Mouse (Mus musculus) erythroblast, embryonic 14.5 days (primary cell): ENCODE data around the gene 4933405L10Rik. TPM values are rescaled to one million over a fixed set of nuclear protein-coding genes. Genes with fewer than 3 reads are reported as not detected.

ENCODE experiments used
- H3K27me3 ChIP-seq: 2 replicates; pipeline ENCODE4 v1.6.1; 2012; ENCODE audit warnings: inconsistent platforms; ENCODE audit not compliant: control insufficient read depth
- H3K36me3 ChIP-seq: 2 replicates; pipeline ENCODE4 v1.6.1; 2012; ENCODE audit warnings: mild to moderate bottlenecking, inconsistent platforms; ENCODE audit not compliant: control insufficient read depth
- H3K4me1 ChIP-seq: 2 replicates; pipeline ENCODE4 v1.6.1; 2012; ENCODE audit warnings: inconsistent platforms; ENCODE audit not compliant: control insufficient read depth
- H3K4me3 ChIP-seq: replicated peaks from 2 replicates; pipeline ENCODE3; 2012; ENCODE audit warnings: moderate library complexity, mild to moderate bottlenecking, inconsistent platforms
- H3K9me3 ChIP-seq: 2 replicates; pipeline ENCODE4 v1.6.1; 2012; ENCODE audit warnings: low read length, inconsistent platforms, mixed read lengths; ENCODE audit not compliant: control insufficient read depth
- GATA1 ChIP-seq: IDR thresholded peaks from 2 replicates; pipeline ENCODE4 v1.6.1; 2012; ENCODE audit warnings: low read length, inconsistent platforms, mixed read lengths
- TAL1 ChIP-seq: IDR thresholded peaks from 3 replicates; pipeline ENCODE4 v1.6.1; 2012; ENCODE audit warnings: low read length, inconsistent platforms, mixed read lengths
- polyA plus RNA-seq: library from polyadenylated mRNA; stranded (reverse); fragments of >175 nt; gene quantifications from 2 replicates; pipeline ENCODE4 v1.2.3, GENCODE M21; 2012

Gene 4933405L10Rik
- not detected in 2 replicates for polyA plus RNA-seq

DNA sequence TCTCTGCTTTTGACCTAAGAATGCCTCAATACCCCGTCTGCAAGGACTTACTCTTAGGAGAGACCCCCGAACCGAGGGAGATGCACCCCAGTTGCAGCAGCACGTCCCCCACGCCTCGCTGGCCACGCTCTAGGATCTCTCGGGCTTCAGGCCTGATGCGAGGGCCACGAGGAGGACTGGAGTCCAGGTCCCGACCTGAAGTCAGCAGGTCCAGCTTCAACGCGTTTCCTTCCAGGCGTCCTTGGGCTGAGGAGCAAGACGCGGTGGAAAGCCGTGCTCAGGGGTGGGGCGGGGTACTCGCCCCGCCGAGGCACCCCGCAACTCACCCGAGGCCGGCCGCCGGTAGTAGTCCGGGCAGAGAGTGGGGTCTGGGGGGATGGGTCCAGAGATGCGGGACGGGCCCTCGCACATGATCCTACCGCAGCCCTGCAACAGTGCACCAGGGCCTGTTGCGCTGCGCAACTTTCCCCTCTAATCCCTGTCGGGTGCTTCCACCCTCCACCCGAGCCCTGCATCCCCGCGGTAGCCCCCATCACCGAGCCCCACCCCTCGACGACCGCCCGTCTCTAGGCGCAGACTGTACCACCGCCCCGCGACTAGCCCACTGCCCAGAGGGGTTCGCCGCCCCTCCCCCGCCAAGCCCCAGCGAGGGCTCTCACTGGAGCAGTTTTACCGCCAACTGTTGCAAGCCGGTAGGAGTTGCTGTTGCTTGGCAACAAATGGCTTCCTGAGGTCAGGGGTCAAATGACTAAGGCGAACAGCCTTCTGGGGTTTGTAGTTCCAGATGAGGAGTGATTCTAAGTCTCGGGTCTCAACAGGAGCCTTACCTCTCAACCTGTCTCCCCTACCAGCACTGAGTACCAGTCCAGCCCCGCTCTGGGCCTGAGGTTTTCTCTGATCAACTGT, at the start of gene 4933405L10Rik, which contains the start of gene Enkd1:
Gene 4933405L10Rik (plus strand): TSS at position 158 of the 906 bp plus-strand sequence.
Gene Enkd1 (minus strand): TSS at position 713 of the 906 bp plus-strand sequence.
- no peak for TF ChIP-seq TAL1
- TF ChIP-seq GATA1, result no peak
- no peaks in the 10 kb centered on the region for H3K9me3 ChIP-seq
- H3K4me3 ChIP-seq, result peak within 1 kb of the TSS; percentile 76
- H3K36me3 ChIP-seq, result peaks cover 19% of the 10 kb centered on the region
- peaks cover 34% of the 10 kb centered on the region for H3K4me1 ChIP-seq
- no peaks in the 10 kb centered on the region for H3K27me3 ChIP-seq

DNA sequence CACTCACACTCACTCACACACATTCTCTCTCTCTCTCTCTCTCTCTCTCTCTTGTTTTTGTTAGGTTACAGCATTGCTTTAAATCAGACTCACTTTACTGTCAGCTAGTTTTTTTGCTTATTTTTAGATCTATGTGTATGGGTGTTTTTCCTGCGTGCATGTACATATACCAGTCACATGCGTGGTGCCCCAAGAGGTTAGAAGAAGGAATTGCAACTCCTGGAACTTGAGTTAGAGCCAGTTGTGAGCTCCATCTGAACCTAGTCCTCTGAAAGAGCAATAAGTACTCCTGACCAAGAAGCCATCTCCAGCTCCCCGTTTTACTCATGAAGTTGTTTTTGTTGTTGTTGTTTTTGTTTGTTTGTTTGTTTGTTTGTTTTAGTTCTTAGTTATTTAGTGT, 46.3 kb upstream of the 4933405L10Rik start:
- TF ChIP-seq TAL1 (no peak), GATA1 (no peak)
- H3K36me3 ChIP-seq, result peaks cover 79% of the 10 kb centered on the region

DNA sequence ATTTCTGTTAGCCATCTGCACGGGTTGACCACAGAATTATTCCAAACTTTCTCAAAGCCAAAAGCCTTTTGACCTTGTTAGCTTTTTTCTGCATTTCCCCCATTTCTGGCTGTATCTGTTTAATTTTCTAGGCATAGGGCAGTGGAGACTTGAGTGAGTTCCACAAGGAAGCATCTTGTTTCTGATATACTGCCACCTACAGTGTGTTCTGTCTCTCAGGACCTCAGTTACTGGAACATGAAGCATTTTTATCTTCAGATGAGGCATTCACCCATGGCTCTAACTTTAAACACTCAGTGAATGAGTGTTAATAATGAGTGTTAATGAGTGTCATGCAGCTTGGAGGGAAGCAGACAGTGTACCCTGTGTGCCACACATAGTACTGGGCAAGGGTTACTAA, 29.6 kb upstream of the 4933405L10Rik start:
- Histone ChIP-seq H3K27me3 (no peaks in the 10 kb centered on the region), H3K36me3 (peaks cover 98% of the 10 kb centered on the region), H3K9me3 (no peaks in the 10 kb centered on the region), H3K4me3 (no peak overlapping the region), H3K4me1 (no peaks in the 10 kb centered on the region)
- TF ChIP-seq GATA1 (no peak), TAL1 (no peak)

More for the DNA sequence above, 46.3 kb upstream of the 4933405L10Rik start:
- no peaks in the 10 kb centered on the region for H3K9me3 ChIP-seq
- no peaks in the 10 kb centered on the region for H3K4me1 ChIP-seq
- no peaks in the 10 kb centered on the region for H3K27me3 ChIP-seq
- H3K4me3 ChIP-seq, result no peak overlapping the region

DNA sequence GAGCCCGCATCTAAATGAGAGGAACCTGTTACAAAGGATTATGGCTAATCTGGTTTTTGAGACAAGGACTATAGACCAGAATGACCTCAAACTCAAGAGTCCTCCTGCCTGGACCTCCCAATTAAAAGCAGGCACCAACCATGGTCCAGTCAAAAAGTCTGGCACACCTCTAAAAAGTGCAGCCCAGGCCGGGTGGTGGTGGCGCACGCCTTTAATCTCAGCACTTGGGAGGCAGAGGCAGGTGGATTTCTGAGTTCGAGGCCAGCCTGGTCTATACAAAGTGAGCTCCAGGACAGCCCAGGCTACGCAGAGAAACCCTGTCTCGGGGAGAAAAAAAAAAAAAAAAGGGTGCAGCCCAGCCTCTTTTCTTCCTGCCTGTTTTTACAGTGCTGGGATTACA, 22.1 kb upstream of the 4933405L10Rik start:
- peaks cover 49% of the 10 kb centered on the region for H3K36me3 ChIP-seq
- H3K4me3 ChIP-seq, result no peak overlapping the region
- TF ChIP-seq GATA1 (no peak), TAL1 (no peak)
- H3K9me3 ChIP-seq, result no peaks in the 10 kb centered on the region
- H3K27me3 ChIP-seq, result peaks cover 5% of the 10 kb centered on the region; the same call in 1 of the 2 replicates
- peaks cover 12% of the 10 kb centered on the region for H3K4me1 ChIP-seq

DNA sequence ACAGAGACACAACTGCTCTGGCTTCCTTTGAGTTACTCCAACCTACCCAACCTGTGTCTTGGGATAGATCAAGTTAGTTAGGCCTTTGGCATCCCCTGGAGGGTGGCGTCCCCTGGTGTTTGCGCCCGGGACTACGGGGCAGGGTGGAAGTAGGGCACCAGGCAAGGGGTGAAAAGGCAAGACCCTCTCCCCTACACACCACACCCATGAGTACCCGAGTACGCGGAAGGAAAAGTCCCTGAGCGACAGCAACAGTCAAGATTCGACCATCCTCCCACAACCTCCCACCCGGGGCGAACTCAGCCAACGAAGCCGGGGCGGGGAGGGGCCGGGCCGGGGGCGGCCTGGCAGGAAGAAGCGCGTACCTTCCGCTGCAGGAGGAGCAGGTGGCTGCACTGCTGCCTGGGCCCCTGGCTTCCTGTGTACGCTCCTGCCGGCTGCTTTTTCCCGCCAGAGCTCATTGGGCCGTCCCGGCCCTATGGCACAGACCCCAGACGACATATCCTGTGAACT, 21.6 kb upstream of the 4933405L10Rik start, which contains the start of gene Carmil2:
Gene Carmil2 (plus strand): TSS at position 479 of the 513 bp plus-strand sequence.
- Histone ChIP-seq H3K4me1 (peaks cover 12% of the 10 kb centered on the region), H3K9me3 (no peaks in the 10 kb centered on the region)

DNA sequence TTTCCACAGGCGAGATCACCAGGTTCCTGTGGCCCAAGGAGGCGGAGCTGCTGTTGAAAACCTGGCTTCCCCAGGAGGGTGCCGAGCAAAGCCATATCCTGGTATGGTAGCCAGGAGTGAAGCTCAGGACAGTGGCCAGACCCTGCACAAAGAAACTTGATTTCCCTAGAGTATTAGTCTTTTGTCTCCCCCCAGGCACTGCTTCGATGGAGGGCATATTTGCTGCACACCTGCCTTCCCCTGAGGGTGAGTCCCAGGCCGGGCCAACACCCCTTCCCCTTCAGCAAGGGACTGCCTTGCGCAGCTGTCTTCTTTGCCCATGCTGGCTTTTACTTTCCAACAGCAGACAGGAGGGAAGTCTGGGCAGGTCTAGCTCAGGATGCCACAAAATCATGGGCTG, 20.9 kb upstream of the 4933405L10Rik start:
- peaks cover 5% of the 10 kb centered on the region; the same call in 1 of the 2 replicates for H3K27me3 ChIP-seq
- TF ChIP-seq TAL1, result no peak
- no peak for TF ChIP-seq GATA1
- no peaks in the 10 kb centered on the region for H3K9me3 ChIP-seq
- peaks cover 16% of the 10 kb centered on the region for H3K4me1 ChIP-seq
- H3K36me3 ChIP-seq, result peaks cover 36% of the 10 kb centered on the region
- H3K4me3 ChIP-seq, result no peak overlapping the region

More for the DNA sequence above, 21.6 kb upstream of the 4933405L10Rik start, which contains the start of gene Carmil2:
- peaks cover 5% of the 10 kb centered on the region; the same call in 1 of the 2 replicates for H3K27me3 ChIP-seq
- peaks cover 43% of the 10 kb centered on the region for H3K36me3 ChIP-seq
- no peak within 1 kb of the TSS for H3K4me3 ChIP-seq
- TF ChIP-seq TAL1, result no peak
- TF ChIP-seq GATA1, result no peak

DNA sequence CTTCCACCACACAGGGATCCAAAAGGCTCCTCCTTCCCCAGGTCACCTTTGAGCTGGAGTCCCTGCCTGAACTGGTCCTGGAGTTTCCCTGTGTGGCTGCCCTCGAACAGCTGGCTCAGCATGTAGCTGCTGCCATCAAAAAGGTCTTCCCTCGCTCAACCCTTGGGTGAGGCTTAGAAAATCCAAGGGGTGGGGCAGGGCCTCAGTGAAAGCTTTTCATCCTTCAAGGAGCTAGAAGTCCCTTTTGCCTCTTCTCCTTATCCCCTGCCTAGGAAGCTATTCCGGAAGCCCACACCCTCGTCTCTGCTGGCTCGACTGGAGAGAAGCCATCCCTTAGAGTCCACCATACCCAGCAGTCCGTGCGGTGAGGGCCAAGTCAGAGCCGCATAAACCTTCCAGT, 19.9 kb upstream of the 4933405L10Rik start:
- Histone ChIP-seq H3K36me3 (peaks cover 27% of the 10 kb centered on the region), H3K9me3 (no peaks in the 10 kb centered on the region), H3K4me3 (no peak overlapping the region), H3K4me1 (peaks cover 16% of the 10 kb centered on the region), H3K27me3 (peaks cover 5% of the 10 kb centered on the region; the same call in 1 of the 2 replicates)
- no peak for TF ChIP-seq GATA1
- no peak for TF ChIP-seq TAL1

DNA sequence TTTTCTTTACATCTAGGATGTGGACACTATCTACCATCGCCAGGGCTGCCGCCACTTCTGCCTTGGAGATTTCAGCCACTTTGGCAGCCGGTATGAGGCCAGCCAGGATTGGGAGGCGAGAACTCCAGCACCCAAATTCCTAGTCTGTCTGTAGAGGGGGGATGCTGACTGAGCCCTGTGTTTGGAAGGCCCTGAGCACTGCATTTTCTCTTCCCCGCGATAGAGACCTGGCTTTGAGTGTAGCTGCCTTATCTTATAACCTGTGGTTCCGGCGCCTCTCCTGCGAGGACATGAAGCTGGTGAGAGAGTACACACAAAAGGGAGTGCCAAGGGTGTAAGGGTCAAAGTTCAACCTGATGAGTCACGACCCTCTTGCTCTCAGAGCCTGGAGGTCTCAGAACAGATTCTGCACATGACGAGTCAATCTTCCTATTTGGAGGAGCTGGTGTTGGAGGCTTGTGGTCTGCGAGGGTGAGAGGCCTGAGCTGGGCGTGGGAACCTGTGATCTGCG, 19.2 kb upstream of the 4933405L10Rik start:
- H3K4me1 ChIP-seq, result peaks cover 16% of the 10 kb centered on the region
- TF ChIP-seq GATA1, result no peak
- TF ChIP-seq TAL1, result no peak
- H3K36me3 ChIP-seq, result peaks cover 19% of the 10 kb centered on the region
- H3K9me3 ChIP-seq, result no peaks in the 10 kb centered on the region
- H3K27me3 ChIP-seq, result peaks cover 5% of the 10 kb centered on the region; the same call in 1 of the 2 replicates
- H3K4me3 ChIP-seq, result no peak overlapping the region

DNA sequence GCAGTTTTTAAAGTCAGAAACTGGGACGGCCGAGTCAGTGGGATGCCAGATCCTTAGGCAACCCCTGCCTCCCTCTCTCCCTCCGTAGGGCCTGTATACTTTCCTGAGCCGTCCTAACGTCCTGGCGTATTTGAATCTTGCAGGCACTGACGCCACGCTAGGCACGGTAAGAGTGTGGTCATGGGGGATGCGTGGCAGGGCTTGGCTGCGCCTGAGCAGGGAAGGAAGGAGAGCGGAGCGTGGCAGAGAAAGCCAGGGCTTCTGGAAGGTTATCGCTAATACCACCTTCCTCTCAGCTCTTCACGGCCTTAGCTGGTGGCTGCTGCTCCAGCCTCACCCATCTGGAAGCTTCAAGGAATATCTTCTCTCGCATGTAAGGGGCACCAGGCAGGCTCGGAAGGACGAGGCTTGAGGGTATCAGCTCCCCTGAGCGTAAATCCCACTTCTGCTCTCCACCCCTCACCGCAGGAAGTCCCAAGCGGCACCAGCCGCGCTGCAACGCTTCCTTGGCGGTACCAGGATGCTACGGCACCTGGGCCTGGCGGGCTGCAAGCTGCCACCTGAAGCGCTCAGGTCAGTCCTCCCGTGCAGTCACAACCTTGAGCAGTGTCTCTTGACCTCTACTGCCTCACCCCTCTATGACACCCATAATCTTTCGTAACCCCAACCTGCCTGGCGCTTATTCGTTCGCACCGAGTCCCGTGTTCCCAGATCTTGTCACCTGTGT, 18.0 kb upstream of the 4933405L10Rik start:
- Histone ChIP-seq H3K9me3 (no peaks in the 10 kb centered on the region), H3K27me3 (peaks cover 13% of the 10 kb centered on the region), H3K4me3 (no peak overlapping the region), H3K36me3 (peaks cover 8% of the 10 kb centered on the region), H3K4me1 (peaks cover 27% of the 10 kb centered on the region)
- no peak for TF ChIP-seq TAL1
- TF ChIP-seq GATA1, result no peak
